Mouse (Mus musculus) thymus, postnatal 0 days (tissue): ENCODE measurements around the gene Col27a1. TPM values are rescaled to one million over a fixed set of nuclear protein-coding genes. Genes with fewer than 3 reads are reported as not detected.

Experiments
- DNase-seq: peaks from one replicate; pipeline ENCODE4 v3.0.0-alpha.2; 2015; ENCODE audit warnings: low spot score
- microRNA counts: library from miRNA; unstranded; fragments of <30 nt; microRNA quantifications from one replicate; lab custom pipeline; 2015
- microRNA-seq: library from miRNA; unstranded; fragments of <30 nt; microRNA quantifications from one replicate; pipeline ENCODE4, GENCODE M21; 2016; ENCODE audit warnings: borderline number of aligned reads
- polyA plus RNA-seq: library from polyadenylated mRNA; unstranded; fragments of >200 nt; fragmentation: Nextera tagmentation; extraction: Ambion mirVana; gene quantifications from 2 replicates; pipeline ENCODE4 v1.2.1, GENCODE M21; 2015

Gene Col27a1
- polyA plus RNA-seq, 1 experiment from 2014 or later, result 1.9 TPM

GRCm38 (mm10) chr4:63368577-63368976 lies 154.8 kb downstream of the Col27a1 start:
- DNase-seq, result peak; percentile 80

GRCm38 (mm10) chr4:63370897-63371296 lies 157.1 kb downstream of the Col27a1 start:
- DNase-seq, result no peak

- DNase-seq, result peak; percentile 85
Measured at GRCm38 (mm10) chr4:63371890-63372289, 158.1 kb downstream of the Col27a1 start.

GRCm38 (mm10) chr4:63373404-63373803 lies 159.6 kb downstream of the Col27a1 start:
- no peak for DNase-seq

GRCm38 (mm10) chr4:63374331-63374730 lies 160.5 kb downstream of the Col27a1 start:
- no peak for DNase-seq

- DNase-seq, result no peak
Measured at GRCm38 (mm10) chr4:63375367-63375766, 161.6 kb downstream of the Col27a1 start.

- DNase-seq, result no peak
Measured at GRCm38 (mm10) chr4:63377483-63377882, 163.7 kb downstream of the Col27a1 start.

- DNase-seq, result no peak
Measured at GRCm38 (mm10) chr4:63382676-63383369, 169.0 kb downstream of the Col27a1 start.

- no peak for DNase-seq
Measured at GRCm38 (mm10) chr4:63383474-63383873, 169.7 kb downstream of the Col27a1 start.

- no peak for DNase-seq
Measured at GRCm38 (mm10) chr4:63384262-63384661, 170.5 kb downstream of the Col27a1 start.

MicroRNAs within 50 kb of the gene (microRNA counts, 519-probe panel; counts per million panel counts)
- microRNA mmu-miR-455 (lab: Ali Mortazavi, UCI), result 473 counts per million, percentile 71 among the panel's probes with 10 or more counts

Small RNA genes within 50 kb of the gene (microRNA-seq; reads per million reads assigned to microRNA genes)
- gene Mir455, result 588 reads per million, percentile 65 among the genes with 10 or more reads in this experiment

Other genes starting within 250 kb of the Col27a1 start
- gene Zfp618, start 248.4 kb upstream of the Col27a1 start, polyA plus RNA-seq, result 1.4 and 1.7 TPM in 2 replicates
- 0.31 and 0.85 TPM in 2 replicates for gene Ambp, start 59.2 kb upstream of the Col27a1 start, polyA plus RNA-seq
- gene Kif12, start 41.9 kb upstream of the Col27a1 start, polyA plus RNA-seq, result 0.19 and 0.26 TPM in 2 replicates
- gene Orm1, start 130.6 kb downstream of the Col27a1 start, polyA plus RNA-seq, result 1.9 and 2.7 TPM in 2 replicates
- gene Orm3, start 142.2 kb downstream of the Col27a1 start, polyA plus RNA-seq, result not detected in 2 replicates
- gene Orm2, start 148.4 kb downstream of the Col27a1 start, polyA plus RNA-seq, result 0.17 and 0.33 TPM in 2 replicates
- 20.6 and 25.9 TPM in 2 replicates for gene Akna, start 189.3 kb downstream of the Col27a1 start, polyA plus RNA-seq